Mouse (Mus musculus) spleen, postnatal 0 days (tissue): ENCODE measurements around the gene Jarid2. TPM values are rescaled to one million over a fixed set of nuclear protein-coding genes. Genes with fewer than 3 reads are reported as not detected.

Source experiments
- polyA plus RNA-seq: library from polyadenylated mRNA; unstranded; fragments of >200 nt; fragmentation: Nextera tagmentation; extraction: Ambion mirVana; gene quantifications from 2 replicates; pipeline ENCODE4 v1.2.1, GENCODE M21; 2015

Jarid2 gene
- polyA plus RNA-seq = 10.3 and 12.4 TPM in 2 replicates

DNA sequence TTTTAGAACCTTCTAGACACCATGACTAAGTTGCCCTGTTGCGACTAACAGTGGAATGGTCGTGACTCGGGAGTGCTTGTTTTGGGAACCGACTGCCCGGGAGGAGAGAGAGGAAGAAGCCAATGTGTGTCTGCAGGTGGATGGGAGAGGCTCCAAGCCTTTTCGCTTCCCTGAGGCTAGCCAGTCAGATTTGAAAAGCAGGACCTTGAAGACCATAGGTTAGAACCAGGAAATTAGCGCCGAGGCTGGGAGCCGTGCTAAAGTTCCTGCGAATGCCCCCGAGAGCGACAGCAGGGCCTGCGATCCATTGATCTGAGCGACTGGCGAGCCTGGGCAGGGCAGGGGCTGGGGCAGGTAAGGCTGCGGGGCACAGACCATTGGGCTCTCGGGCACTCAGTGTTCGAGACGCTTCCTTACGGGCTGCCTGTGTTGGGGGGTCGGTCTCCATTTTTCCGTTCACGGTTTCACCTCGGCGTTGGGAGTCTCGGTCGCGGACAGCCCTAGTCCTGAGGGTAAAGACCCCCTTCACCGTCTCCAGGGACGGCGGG lies at the start of gene Jarid2:
Jarid2 (plus strand) TSS at position 51 of the 548 bp plus-strand sequence.

